Mouse (Mus musculus): ENCODE data around the gene St3gal4. TPM values are rescaled to one million over a fixed set of nuclear protein-coding genes. Genes with fewer than 3 reads are reported as not detected.

The St3gal4 gene
- polyA plus RNA-seq, 1 experiment, result 18.4 TPM

DNA sequence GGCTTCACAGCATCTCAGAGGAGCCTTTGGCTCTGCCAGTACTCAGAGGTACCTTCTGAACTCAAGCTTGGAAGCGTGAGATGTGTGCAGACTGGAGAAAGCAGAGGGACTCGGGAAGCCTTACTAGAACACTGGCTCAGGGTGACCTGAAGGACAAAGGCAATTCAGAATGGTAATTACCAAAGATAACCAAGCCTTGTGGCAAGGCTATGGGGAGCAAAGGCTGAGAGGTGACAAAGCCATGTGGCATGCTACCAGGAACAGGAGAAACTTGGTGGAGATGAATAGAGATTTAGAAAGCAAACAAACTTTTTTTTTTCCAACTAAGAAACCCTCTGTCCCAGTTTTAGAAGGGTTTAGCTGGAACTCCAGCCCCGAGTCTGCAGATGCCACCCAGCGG lies 8.5 kb downstream of the St3gal4 start:
- no peak for DNase-seq
- Histone ChIP-seq H3K4me1 (ENCODE audit: control insufficient read depth, insufficient read depth, low read length) (peaks cover 27% of the 10 kb centered on the region), H3K4me3 (replicated peaks; ENCODE audit: extremely low read depth, low read depth, low read length) (no peak overlapping the region)

DNA sequence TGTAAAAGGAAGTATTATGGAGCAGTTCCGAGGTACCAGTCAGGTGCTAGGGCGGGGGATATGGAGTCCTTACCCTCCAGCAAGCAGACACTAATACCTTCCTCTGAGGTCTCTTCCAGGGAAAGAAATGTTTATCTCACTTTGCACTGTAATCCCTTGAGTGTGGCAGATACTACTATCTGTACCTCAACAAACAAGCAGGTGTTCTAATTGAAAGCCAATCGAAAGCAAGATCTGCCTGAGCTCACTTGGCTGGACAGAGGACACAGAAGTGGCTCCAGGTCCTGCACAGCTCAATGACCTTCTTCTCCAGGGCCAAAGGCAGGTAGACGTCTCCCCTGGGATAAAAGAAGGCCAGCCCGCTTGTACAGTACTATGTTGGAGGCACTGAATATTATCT lies 9.0 kb downstream of the St3gal4 start:
- no peak for TF ChIP-seq CTCF (IDR thresholded peaks at IDR 0.05; ENCODE audit: insufficient read depth, low read length)
- TF ChIP-seq POLR2A (IDR thresholded peaks at IDR 0.05; ENCODE audit: borderline replicate concordance, extremely low read depth, low read depth, low read length), result no peak
- DNase-seq, result no peak
- Histone ChIP-seq H3K4me1 (ENCODE audit: control insufficient read depth, insufficient read depth, low read length) (peaks cover 27% of the 10 kb centered on the region), H3K4me3 (replicated peaks; ENCODE audit: extremely low read depth, low read depth, low read length) (no peak overlapping the region)
- WGBS, result 85% methylated on average over 5 of the region's 5 CpGs

More for the DNA sequence above, 8.5 kb downstream of the St3gal4 start:
- 65% methylated on average over 4 of the region's 4 CpGs for WGBS
- no peak for TF ChIP-seq POLR2A (IDR thresholded peaks at IDR 0.05; ENCODE audit: borderline replicate concordance, extremely low read depth, low read depth, low read length)
- TF ChIP-seq CTCF (IDR thresholded peaks at IDR 0.05; ENCODE audit: insufficient read depth, low read length), result no peak

DNA sequence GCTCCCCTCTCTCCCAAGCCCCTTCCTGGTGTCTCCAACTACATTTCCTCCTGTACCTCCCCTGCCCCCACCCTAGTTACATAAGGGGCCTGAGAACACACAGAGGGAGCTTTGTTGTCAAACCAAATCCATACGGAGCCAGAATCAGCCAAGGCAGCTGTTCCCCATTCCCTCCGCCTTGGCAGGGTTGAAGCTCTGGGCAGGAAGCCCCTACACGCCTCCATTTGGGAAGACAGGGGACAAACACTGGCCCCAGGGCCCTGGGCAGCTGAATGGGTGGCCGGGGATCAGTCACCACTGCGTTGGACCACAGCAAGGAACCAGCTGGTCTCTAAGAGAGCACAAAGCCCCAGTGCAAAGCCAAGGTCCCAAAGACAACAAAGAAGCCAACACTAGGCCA lies 10.2 kb downstream of the St3gal4 start:
- peak; percentile 41 for DNase-seq
- 63% methylated on average over 5 of the region's 5 CpGs for WGBS
- TF ChIP-seq POLR2A (IDR thresholded peaks at IDR 0.05; ENCODE audit: borderline replicate concordance, extremely low read depth, low read depth, low read length), result no peak
- TF ChIP-seq CTCF (IDR thresholded peaks at IDR 0.05; ENCODE audit: insufficient read depth, low read length), result no peak
- H3K4me1 ChIP-seq (ENCODE audit: control insufficient read depth, insufficient read depth, low read length), result peaks cover 27% of the 10 kb centered on the region
- no peak overlapping the region for H3K4me3 ChIP-seq (replicated peaks; ENCODE audit: extremely low read depth, low read depth, low read length)

DNA sequence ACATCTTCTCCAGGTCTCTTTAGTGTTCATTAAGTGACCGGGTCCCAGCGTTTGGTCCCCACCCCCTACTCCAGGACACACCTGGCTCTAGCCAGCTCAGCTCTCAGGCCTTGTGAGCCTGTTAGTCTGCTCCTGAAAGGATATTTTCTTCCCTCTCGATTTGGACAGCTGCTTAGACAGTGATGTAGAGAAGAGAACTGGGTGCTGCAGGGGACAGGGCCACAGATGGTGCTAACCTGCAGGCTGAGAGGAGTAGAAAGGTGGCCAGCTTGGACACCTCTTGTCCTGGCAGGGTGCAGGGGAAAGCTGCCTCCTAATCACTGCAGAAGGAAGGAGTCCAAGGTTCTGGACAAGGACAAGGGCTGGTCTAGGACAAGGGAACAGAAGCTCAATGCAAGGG lies 11.0 kb downstream of the St3gal4 start:
- no peak for TF ChIP-seq POLR2A (IDR thresholded peaks at IDR 0.05; ENCODE audit: borderline replicate concordance, extremely low read depth, low read depth, low read length)
- no peak for TF ChIP-seq CTCF (IDR thresholded peaks at IDR 0.05; ENCODE audit: insufficient read depth, low read length)
- Histone ChIP-seq H3K4me1 (ENCODE audit: control insufficient read depth, insufficient read depth, low read length) (peaks cover 23% of the 10 kb centered on the region), H3K4me3 (replicated peaks; ENCODE audit: extremely low read depth, low read depth, low read length) (no peak overlapping the region)
- 68% methylated on average over 3 of the region's 3 CpGs for WGBS
- DNase-seq, result no peak

DNA sequence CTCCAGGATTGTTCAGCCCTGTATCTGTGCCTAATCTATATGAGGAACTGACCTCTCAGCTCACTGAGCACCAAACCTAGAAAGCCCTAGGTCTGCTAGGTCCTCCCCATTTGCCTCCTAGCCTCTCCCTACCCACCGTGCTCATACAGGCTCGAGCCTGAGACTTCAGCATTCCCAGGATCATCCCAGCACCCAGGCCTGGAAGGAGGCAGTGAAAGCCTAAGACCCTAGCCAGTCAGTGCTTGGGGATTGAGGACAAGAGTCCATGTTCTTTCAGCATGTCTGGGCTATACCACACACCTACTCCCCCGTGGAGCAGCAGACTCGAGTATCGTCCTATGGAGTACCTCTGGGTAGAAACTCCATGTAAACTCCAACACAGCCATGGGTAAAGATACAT lies 11.7 kb downstream of the St3gal4 start:
- TF ChIP-seq POLR2A (IDR thresholded peaks at IDR 0.05; ENCODE audit: borderline replicate concordance, extremely low read depth, low read depth, low read length) (no peak), CTCF (IDR thresholded peaks at IDR 0.05; ENCODE audit: insufficient read depth, low read length) (no peak)
- no peak overlapping the region for H3K4me3 ChIP-seq (replicated peaks; ENCODE audit: extremely low read depth, low read depth, low read length)
- DNase-seq, result no peak
- WGBS, result 83% methylated on average over 5 of the region's 5 CpGs
- H3K4me1 ChIP-seq (ENCODE audit: control insufficient read depth, insufficient read depth, low read length), result peaks cover 22% of the 10 kb centered on the region

DNA sequence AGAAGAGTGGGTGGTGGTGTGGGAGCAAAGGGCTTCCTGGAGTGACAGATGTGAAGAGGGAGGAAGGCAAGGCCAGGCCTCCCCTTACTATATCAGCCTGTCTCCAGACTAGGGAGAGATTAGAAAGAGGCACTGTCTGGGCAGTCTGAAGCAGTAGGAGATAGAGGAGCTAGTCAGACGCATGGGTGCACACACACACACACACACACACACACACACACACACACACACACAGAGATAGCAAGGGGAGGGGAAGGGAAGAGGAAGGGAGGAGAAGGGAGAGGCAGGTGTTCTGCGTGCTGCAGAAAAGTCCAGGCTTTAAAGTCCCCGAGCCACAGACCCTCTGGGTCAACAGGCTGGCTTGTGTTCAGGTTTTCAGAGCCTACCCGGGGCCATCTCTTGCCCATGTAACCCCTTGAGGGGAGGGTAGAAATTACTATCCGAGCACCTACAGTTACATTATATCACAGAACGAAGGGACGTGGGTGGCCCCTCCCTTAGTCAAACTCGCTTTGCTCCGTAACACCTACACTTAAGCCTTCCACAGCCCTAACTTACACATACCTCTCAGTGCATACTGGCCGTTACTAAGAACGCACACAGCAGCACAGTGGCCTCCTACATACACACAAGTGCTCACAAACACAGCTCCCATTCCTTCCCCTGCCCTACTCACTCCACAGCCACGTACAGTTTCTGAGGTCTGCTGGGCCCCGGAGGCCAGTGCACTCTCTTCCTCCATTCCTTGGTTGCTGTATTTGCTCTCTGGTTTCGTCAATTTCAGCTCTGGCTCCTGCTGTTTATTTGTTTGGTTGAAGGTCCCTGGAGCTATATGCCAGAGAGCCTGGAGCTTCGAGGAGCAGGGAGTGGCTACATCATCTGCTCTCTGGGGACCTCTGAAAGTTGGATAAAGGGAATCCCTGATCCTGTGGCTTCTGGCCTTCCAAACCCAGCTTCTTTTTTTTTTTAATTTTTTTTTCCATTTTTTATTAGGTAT lies 12.9 kb downstream of the St3gal4 start:
- WGBS, result 43% methylated on average over 15 of the region's 15 CpGs
- Histone ChIP-seq H3K4me1 (ENCODE audit: control insufficient read depth, insufficient read depth, low read length) (peaks cover 16% of the 10 kb centered on the region), H3K4me3 (replicated peaks; ENCODE audit: extremely low read depth, low read depth, low read length) (no peak overlapping the region)
- no peak for DNase-seq
- TF ChIP-seq CTCF (IDR thresholded peaks at IDR 0.05; ENCODE audit: insufficient read depth, low read length) (no peak), POLR2A (IDR thresholded peaks at IDR 0.05; ENCODE audit: borderline replicate concordance, extremely low read depth, low read depth, low read length) (no peak)

DNA sequence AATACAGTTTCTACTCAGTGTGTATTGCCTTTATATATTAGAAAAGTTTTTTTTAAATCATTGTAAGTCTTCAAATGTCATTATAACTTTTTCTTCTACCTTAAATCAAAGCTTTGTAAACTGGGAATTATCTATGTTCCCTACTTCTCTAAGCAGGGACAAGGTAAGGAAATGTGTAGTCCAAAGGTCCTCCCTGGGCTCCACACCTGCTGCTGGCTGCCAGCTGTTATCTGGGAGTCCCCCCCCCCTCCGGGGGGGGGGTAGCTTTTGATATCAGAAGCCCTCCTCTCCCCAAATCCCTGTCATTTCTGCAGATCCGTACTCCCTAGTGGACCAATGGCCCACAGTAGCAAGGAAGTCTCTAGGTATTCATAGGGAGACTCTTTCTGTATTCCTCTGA lies 13.6 kb downstream of the St3gal4 start:
- Histone ChIP-seq H3K4me3 (replicated peaks; ENCODE audit: extremely low read depth, low read depth, low read length) (no peak overlapping the region), H3K4me1 (ENCODE audit: control insufficient read depth, insufficient read depth, low read length) (peaks cover 16% of the 10 kb centered on the region)
- 50% methylated on average over 2 of the region's 2 CpGs for WGBS
- TF ChIP-seq CTCF (IDR thresholded peaks at IDR 0.05; ENCODE audit: insufficient read depth, low read length) (no peak), POLR2A (IDR thresholded peaks at IDR 0.05; ENCODE audit: borderline replicate concordance, extremely low read depth, low read depth, low read length) (no peak)
- no peak for DNase-seq

DNA sequence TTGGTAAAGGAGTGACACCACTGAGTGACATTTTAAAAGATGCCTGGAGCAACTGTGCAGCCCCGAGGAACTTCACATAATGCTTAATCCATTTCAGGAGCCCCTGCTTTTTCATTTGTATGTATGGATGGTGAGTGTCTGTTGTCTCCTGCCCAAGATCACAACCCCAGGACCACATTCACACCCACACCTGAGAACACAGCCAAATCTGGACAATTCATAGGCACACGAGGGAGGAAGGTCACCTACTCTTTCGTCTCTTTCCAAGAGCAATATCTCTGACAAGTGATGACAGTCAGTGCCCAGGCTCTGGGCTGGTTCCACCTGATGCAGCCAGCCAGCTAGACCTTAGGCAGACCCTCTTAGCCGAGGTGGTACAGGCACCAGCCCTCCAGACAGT lies 14.4 kb downstream of the St3gal4 start:
- Histone ChIP-seq H3K4me3 (replicated peaks; ENCODE audit: extremely low read depth, low read depth, low read length) (no peak overlapping the region), H3K4me1 (ENCODE audit: control insufficient read depth, insufficient read depth, low read length) (peaks cover 16% of the 10 kb centered on the region)
- 71% methylated on average over 4 of the region's 4 CpGs for WGBS
- TF ChIP-seq CTCF (IDR thresholded peaks at IDR 0.05; ENCODE audit: insufficient read depth, low read length), result no peak
- TF ChIP-seq POLR2A (IDR thresholded peaks at IDR 0.05; ENCODE audit: borderline replicate concordance, extremely low read depth, low read depth, low read length), result no peak
- peak; percentile 2 for DNase-seq

DNA sequence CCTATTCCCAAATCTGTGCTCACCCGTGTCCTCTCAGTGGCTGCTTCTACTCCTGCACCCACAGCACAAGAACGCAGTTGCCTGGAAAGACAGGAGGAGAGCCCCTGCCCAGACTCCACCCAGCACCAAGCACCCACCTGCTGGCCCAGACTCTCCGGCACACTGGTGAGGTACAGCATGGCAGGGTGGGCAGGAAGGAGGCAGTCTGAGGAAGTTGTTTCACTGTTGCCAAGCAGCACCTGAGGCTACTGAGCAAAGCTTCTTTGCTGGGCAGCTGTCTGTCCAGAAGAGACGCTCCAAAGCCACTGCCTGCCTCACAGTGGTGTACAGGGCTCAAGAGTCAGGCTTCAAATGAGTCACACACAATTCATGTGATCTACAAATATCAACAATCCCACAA lies 20.3 kb downstream of the St3gal4 start:
- TF ChIP-seq CTCF (IDR thresholded peaks at IDR 0.05; ENCODE audit: insufficient read depth, low read length) (no peak), POLR2A (IDR thresholded peaks at IDR 0.05; ENCODE audit: borderline replicate concordance, extremely low read depth, low read depth, low read length) (no peak)
- peaks cover 11% of the 10 kb centered on the region for H3K4me1 ChIP-seq (ENCODE audit: control insufficient read depth, insufficient read depth, low read length)
- peak overlapping the region; percentile 33 for H3K4me3 ChIP-seq (replicated peaks; ENCODE audit: extremely low read depth, low read depth, low read length)
- 44% methylated on average over 4 of the region's 4 CpGs for WGBS
- peak; percentile 29 for DNase-seq

DNA sequence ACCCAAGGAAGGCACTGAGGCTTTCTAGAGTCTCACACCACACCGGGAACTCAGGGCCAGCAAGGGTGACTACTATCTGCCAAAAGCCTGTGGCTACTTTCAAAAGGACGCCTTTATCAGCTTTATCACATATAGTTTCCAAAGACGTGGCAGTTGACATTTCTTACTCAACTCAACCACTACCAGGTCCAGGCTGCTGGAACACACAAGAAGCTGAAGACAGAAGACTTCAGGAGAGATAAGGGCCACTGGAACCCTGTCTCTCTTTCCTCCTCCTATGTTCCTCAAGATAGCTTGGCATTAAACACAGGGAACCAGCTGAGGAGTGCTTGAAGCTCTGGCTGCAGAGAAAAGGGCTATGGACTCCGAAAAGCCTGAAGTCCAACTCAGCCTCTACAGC lies 21.2 kb downstream of the St3gal4 start:
- Histone ChIP-seq H3K4me1 (ENCODE audit: control insufficient read depth, insufficient read depth, low read length) (peaks cover 11% of the 10 kb centered on the region), H3K4me3 (replicated peaks; ENCODE audit: extremely low read depth, low read depth, low read length) (no peak overlapping the region)
- peak; percentile 4 for DNase-seq
- TF ChIP-seq POLR2A (IDR thresholded peaks at IDR 0.05; ENCODE audit: borderline replicate concordance, extremely low read depth, low read depth, low read length) (no peak), CTCF (IDR thresholded peaks at IDR 0.05; ENCODE audit: insufficient read depth, low read length) (no peak)
- 60% methylated on average over 4 of the region's 4 CpGs for WGBS

Measured in lung, adult 2 months (tissue).